Comparison of ENCODE assay signal across 23 mouse cellular contexts in the genomic region with DNA sequence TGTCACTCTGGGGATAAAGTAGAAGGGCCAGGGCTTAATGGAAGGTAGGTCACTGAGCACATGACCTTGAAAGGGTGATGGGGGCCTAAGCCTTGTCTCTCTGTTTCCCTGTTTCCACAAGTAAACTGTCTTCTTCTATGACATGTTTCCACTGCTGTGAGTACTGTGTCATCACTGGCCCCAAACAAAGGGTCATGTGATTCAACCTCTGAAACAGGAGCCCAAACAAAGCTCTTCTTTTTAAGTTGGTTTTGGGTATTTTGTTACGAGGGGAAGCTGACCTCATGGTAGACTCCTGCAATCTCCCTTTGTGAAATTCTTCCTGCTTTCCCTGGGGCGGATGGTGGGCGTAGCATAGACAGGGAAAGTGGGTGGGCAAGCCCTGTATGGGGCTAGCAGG. TPM values are rescaled to one million over a fixed set of nuclear protein-coding genes. Genes with fewer than 3 reads are reported as not detected.
DNase-seq lines count a peak whose midpoint lies in the region; ATAC-seq and TF ChIP-seq lines count a peak whose summit lies in the region.
"Had no signal": no experiment of that assay in that cellular context is flagged by ENCODE, and none has a peak within 500 bp of the region (broad histone marks: within the 10 kb centered on the region; RNA-seq: fewer than 3 reads in every experiment).

No protein-coding gene starts in this region.

- H3K9me3 ChIP-seq in kidney, postnatal 0 days (replicated peaks; ENCODE audit: low read length): no peaks in the 10 kb centered on the region

- DNase-seq in kidney, postnatal 0 days (ENCODE audit: low spot score): peak; percentile 15
- no peak for DNase-seq in kidney, postnatal 36 days
- DNase-seq in 416B (ENCODE audit: low read depth): peak; percentile 62
- peak; percentile 46 for DNase-seq in Muller cell, postnatal 12 days (ENCODE audit: inconsistent ontology term)
- no peak for DNase-seq in gastrocnemius, adult 18-20 months (ENCODE audit: low spot score)
- DNase-seq: adrenal gland, adult 8-10 months; cerebellum, adult 11-12 months; cerebellum, adult 9-10 months; cerebellum, postnatal 36 days; gastrocnemius, postnatal 14 days; heart, adult 18-20 months; heart, postnatal 10 days had no signal

- H3ac ChIP-seq in myocyte (ENCODE audit: control insufficient read depth, insufficient read length): no peak overlapping the region

- H3K4me2 ChIP-seq in kidney, postnatal 0 days (ENCODE audit: low read length): no peak overlapping the region
- H3K4me2 ChIP-seq in myocyte (ENCODE audit: low read depth): no peak overlapping the region
- H3K4me2 ChIP-seq: embryonic facial prominence, embryonic 13.5 days; forebrain, embryonic 12.5 days had no signal

- H3K79me2 ChIP-seq in myocyte (ENCODE audit: control insufficient read depth, insufficient read depth): no peaks in the 10 kb centered on the region

- H3K4me1 ChIP-seq in kidney, postnatal 0 days (replicated peaks; ENCODE audit: insufficient read depth, low read length): no peaks in the 10 kb centered on the region; the same call in 1 of the 2 replicates

- H3K27me3 ChIP-seq in kidney, postnatal 0 days (ENCODE audit: insufficient read depth, low read length): no peaks in the 10 kb centered on the region
- H3K27me3 ChIP-seq in myocyte (ENCODE audit: control insufficient read depth, insufficient read depth, insufficient read length): no peaks in the 10 kb centered on the region
- H3K27me3 ChIP-seq: embryonic facial prominence, embryonic 13.5 days; forebrain, embryonic 12.5 days had no signal

- no peaks in the 10 kb centered on the region for H3K36me3 ChIP-seq in kidney, postnatal 0 days (ENCODE audit: insufficient read depth, low read length)
- H3K36me3 ChIP-seq in myocyte (ENCODE audit: control insufficient read depth, insufficient read depth): no peaks in the 10 kb centered on the region

- WGBS in kidney, postnatal 0 days: 61% methylated on average over 3 of the region's 3 CpGs

- no peak for ATAC-seq in kidney, postnatal 0 days (replicated peaks; ENCODE audit: low FRiP score, low read depth)
- ATAC-seq in CD4-positive, CD25-positive, alpha-beta regulatory T cell, adult 4 months: no peak
- ATAC-seq: forebrain, embryonic 16.5 days; hindbrain, embryonic 16.5 days; inflammation-experienced regulatory T-cells, adult 6 months; intestine, postnatal 0 days had no signal

- TF ChIP-seq POLR2A in myocyte (IDR thresholded peaks at IDR 0.05; ENCODE audit: insufficient read length, low read depth): no peak

- H3K4me3 ChIP-seq in kidney, postnatal 0 days (replicated peaks; ENCODE audit: low read depth, low read length): no peak overlapping the region
- no peak overlapping the region for H3K4me3 ChIP-seq in myocyte
- H3K4me3 ChIP-seq: embryonic facial prominence, embryonic 13.5 days; forebrain, embryonic 12.5 days; heart, embryonic 10.5 days had no signal

- no peak overlapping the region for H3K9ac ChIP-seq in kidney, postnatal 0 days (ENCODE audit: low read depth, low read length)
- H3K9ac ChIP-seq: embryonic facial prominence, embryonic 13.5 days; forebrain, embryonic 12.5 days had no signal

- no peak overlapping the region for H3K27ac ChIP-seq in kidney, postnatal 0 days
- H3K27ac ChIP-seq: embryonic facial prominence, embryonic 13.5 days; forebrain, embryonic 12.5 days; heart, embryonic 10.5 days had no signal

- TF ChIP-seq CTCF in kidney, postnatal 0 days (IDR thresholded peaks at IDR 0.05; ENCODE audit: low read depth): no peak

TF ChIP-seq in myocyte, 11 proteins besides CTCF, POLR2A, EP300 and RAD21:
- TF ChIP-seq TCF12 (IDR thresholded peaks at IDR 0.05; ENCODE audit: insufficient read depth, poor library complexity, severe bottlenecking): no peak
- TF ChIP-seq USF1 (IDR thresholded peaks at IDR 0.05; ENCODE audit: low read depth): peak; percentile 44

RNA-seq across cellular contexts. Expression of gene Fbxo7, which starts 38.5 kb away (rescaled TPM):
- 41.0 and 42.9 TPM in 2 replicates for polyA plus RNA-seq in kidney, postnatal 0 days (2015; fragmentation: Nextera tagmentation; extraction: Ambion mirVana)
- 6.9 TPM for polyA plus RNA-seq in myocyte (2012; fragmentation: generic; extraction: Trizol)
- 10 to 100 TPM; 11.3 to 12.7 TPM for total RNA-seq in gastrocnemius, adult 18-20 months (2021)
- 10 to 100 TPM; 44.9 to 46.2 TPM for polyA plus RNA-seq in CD4-positive, CD25-positive, alpha-beta regulatory T cell, adult 4 months (2017; shearing (Covaris generic))

RNA-seq across cellular contexts. Expression of gene Bpifc, which starts 48.6 kb away (rescaled TPM):
- polyA plus RNA-seq in kidney, postnatal 0 days (2015; fragmentation: Nextera tagmentation; extraction: Ambion mirVana): 0.25 and 0.38 TPM in 2 replicates
- not detected for polyA plus RNA-seq in myocyte (2012; fragmentation: generic; extraction: Trizol)
- not detected for total RNA-seq in gastrocnemius, adult 18-20 months (2021)
- not detected for polyA plus RNA-seq in CD4-positive, CD25-positive, alpha-beta regulatory T cell, adult 4 months (2017; shearing (Covaris generic))
- total RNA-seq: ES-E14; gastrocnemius, postnatal 14 days; heart, adult 18-20 months; heart, postnatal 10 days had no signal
- polyA plus RNA-seq: forebrain, embryonic 12.5 days; forebrain, embryonic 16.5 days; heart, embryonic 14.5 days; inflammation-experienced regulatory T-cells, adult 6 months; intestine, postnatal 0 days had no signal

Comparison
In these comparisons a context has a peak if more than half of its experiments do, and no peak if none do; other contexts are left out.
1. DNase-seq: peak in kidney, postnatal 0 days (single experiment), 416B (single experiment) and Muller cell, postnatal 12 days (single experiment); none in kidney, postnatal 36 days (0 of 2) and gastrocnemius, adult 18-20 months (single experiment).